Mouse (Mus musculus) erythroid progenitor cell, adult 5-6 weeks (primary cell): Measurements from ENCODE around the gene Kif14. TPM values are rescaled to one million over a fixed set of nuclear protein-coding genes. Genes with fewer than 3 reads are reported as not detected.

Source experiments
- ATAC-seq: replicated peaks from 2 replicates; pipeline ENCODE4 v1.8.0; 2016; ENCODE audit warnings: moderate number of reproducible peaks, mild to moderate bottlenecking, moderate TSS enrichment, inconsistent platforms; ENCODE audit not compliant: poor library complexity, low FRiP score, severe bottlenecking
- total RNA-seq, 2 experiments: library from RNA; stranded (forward) in 1 of 2; stranded (reverse) in 1 of 2; fragments of 150-400 nt in 1 of 2; fragments of 186-747, 209-891 nt in 1 of 2; gene quantifications; 2 replicates each; pipeline versions ENCODE4 v1.2.3 to v1.2.4; 2015 to 2017; ENCODE audit warnings: low replicate concordance in 2 of 2

Kif14 gene
- 144 and 159 TPM in 2 replicates for total RNA-seq (2015; ENCODE audit: low replicate concordance)
- total RNA-seq (2017; ENCODE audit: low replicate concordance) = 223 and 224 TPM in 2 replicates

DNA sequence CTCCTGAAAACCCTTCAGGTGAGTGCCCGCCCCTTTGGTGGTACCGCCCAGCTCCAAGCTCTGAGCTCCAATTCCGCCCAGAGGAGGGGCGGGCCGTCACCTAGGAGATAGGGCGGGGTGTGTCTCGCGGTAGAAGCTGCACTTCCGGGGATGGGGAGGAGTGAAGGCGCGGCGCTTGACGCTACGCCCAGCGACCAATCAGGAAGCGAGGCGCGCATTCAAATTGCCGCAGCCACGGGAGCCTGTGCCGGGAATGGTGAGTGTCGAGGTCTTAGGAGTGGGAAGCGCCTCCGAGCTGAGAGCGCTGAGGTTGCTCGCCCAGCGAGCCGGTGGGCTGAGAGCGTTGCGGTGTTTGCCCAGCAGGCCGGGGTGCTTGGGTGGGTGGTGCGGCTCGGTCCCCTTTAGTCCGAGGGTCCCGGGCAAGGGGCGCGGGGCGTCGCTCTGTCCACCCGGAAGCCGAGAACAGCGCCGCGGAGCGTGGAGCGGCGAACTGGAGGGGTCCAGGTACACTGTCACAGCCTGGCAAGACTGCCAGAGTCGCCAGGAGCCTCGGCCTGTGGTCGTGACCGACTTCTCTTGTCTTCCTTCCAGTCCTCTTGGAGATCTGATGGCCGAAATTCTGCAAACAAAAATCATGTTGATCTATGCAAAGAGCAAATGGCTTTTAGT, at the start of gene Kif14:
Gene Kif14 (plus strand): TSS at position 201 of the 669 bp plus-strand sequence.
- peak; percentile 99 for ATAC-seq

GRCm38 (mm10) chr1:136418393-136418792, 47.8 kb upstream of the Kif14 start:
- ATAC-seq = no peak

DNA sequence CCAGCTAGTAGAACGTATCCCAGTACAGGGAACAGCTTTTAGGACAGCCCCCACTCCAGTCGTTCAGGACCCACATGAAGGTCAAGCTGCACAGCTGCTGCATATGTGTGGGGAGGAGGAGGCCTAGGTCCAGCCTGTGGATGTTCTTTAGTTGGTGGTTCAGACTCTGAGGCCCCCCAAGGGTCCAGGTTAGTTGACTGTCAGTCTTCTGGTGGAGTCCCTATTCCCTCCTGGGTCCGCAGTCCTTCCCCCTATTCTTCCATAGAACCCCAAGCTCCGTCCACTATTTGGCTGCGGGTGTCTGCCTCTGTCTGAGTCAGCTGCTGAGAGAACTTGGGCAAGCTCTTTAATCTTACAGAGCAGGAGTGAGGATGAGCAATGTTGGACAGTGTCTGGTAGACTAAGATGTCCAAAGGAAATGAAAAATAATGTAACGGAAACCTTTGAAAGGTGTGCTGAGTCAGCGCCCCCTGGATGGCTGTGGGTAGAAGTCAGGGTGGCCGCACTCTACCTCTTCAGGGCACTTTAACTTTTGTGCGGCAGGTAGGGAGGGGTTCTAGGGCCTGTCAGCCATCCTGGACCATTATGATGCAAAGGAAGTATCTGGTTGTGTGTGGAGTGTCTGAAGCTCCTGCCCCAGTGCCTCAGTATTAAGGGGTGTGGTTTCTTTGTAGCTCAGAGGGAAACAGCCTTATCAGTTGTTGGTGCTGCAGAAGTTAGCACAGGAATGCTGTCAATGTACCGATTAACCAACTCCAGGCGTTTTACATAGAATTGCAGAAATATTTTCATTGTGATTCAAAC, 38.8 kb upstream of the Kif14 start:
- ATAC-seq = peak; percentile 96

DNA sequence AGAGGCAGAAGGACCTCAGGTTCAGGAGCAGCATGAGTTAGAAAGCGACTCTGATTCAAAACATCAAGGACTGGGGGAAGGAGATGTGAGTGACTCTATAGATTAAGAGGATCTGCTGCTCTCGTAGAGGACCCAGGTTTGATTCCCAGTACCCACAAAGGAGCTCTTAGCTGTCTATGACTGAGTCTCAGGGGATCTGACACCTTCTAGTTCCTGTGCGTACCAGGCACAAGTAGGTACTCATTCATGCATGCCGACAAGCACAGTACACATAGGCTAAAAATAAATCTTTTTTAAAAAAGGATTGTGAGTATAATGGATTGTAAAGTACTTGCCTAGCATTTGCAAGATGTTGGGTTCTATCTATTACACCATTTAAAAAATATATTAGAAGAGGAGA, 37.2 kb upstream of the Kif14 start:
- no peak for ATAC-seq

GRCm38 (mm10) chr1:136430126-136430818, 35.9 kb upstream of the Kif14 start:
- ATAC-seq = no peak

DNA sequence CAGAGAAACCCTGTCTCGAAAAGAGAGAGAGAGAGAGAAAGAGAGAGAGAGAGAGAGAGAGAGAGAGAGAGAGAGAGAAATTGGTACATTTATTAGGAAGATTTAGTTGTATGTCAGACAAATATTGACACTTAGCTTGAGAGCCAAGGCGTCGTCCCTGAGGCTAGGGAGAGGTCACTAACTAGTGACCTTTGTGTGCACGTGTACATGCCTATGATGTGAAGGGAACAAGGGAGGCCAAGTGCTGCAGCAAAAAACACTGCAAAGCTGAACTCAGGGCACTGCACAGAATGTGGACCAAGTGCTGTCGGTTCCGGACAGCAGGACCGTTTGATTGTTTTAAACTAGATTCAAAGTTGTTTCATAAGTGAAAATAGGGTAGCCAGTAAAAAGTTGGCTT, 25.4 kb upstream of the Kif14 start:
- no peak for ATAC-seq

- no peak for ATAC-seq
These were observed 23.3 kb upstream of the Kif14 start for GRCm38 (mm10) chr1:136442809-136443208.

DNA sequence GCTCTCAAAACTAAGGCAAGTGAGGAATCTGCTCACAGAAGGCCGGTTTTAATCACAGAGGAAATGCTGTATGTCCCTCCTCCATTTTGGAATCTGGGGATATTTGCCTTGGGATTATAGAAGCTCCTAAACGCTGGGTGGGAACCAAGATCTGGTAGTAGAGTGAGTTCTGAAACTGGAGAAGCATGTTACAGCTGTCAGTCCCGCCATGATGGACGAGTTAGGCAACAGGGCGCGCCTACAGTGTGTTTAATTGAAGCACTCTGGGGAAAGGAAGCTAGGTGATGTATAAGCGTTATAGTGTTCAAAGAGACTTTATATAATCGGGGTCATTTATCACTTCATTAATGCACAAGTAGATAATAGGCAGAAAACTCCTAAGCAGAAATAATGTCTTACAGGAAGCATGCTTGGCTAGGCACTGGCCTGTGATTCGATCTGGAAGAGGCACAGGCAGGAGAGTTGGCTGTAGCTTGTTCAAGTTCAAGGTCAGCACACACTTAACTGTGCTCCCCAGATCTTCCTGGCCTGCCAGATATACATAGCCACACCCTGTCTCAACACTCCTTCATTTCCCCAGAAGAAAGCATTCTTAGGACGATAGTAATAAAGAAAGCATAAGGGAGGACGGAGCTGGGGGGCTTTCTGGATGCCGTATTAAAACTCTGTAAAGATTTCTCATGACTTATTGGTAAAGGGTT, 21.4 kb upstream of the Kif14 start:
- peak; percentile 96 for ATAC-seq

DNA sequence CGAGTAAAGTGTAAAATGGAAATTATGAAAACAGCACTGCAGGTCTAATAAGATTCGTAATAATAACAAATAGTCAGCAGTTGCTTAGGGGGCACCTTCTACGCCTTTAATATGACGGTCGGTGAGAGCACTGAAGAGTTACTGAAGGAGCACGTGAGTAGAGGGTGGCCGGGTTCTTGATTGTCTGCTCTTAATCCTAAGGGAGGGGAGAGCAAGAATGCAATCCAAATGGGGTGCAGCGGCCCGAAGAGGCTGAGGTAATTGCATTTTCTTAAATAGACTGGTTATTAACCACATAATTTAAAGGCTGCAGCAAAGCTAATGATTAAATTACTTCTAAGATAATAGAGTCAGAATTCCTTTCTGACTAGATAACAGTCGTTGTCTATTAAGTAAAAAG, 19.2 kb upstream of the Kif14 start:
- ATAC-seq = no peak

- ATAC-seq = no peak
These were observed 18.8 kb upstream of the Kif14 start for GRCm38 (mm10) chr1:136447338-136447737.

DNA sequence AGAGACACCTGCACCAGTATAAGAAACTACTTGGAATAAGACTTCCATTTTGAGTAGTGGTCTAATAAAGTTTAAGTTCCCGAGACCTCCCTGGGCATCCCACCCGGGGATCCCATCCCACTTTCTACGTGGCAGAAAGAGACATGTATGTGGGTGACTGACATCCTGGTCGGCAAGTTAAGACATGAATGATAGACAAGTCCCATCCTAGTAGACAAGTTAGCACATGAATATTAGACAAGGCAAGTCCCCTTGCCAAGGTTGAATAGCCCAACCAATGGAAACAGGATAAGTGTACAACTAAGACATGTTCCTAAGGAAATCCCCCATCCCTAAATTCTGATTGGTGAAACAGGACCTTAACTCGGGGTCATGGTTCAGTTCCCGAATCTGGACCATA, 16.6 kb upstream of the Kif14 start:
- ATAC-seq = no peak

DNA sequence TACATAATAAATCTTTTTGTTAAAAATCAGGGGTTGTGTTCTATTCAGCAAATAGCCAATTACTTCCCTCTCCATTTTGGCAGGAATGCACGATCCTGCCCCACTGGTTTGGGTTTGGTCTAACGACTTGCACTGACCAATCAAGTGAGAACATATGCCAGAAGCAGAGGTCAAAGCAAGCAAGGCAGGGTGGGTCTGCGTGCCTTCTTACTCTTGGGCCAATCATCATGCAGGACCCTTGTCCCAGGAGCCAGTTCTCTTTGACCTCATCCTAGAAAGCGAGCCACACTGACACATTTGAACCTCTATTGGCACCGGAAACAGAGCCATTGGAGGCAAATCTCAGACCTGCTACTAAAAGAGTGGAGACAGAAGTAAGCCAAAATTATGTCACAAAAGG, 15.9 kb upstream of the Kif14 start:
- ATAC-seq = no peak

DNA sequence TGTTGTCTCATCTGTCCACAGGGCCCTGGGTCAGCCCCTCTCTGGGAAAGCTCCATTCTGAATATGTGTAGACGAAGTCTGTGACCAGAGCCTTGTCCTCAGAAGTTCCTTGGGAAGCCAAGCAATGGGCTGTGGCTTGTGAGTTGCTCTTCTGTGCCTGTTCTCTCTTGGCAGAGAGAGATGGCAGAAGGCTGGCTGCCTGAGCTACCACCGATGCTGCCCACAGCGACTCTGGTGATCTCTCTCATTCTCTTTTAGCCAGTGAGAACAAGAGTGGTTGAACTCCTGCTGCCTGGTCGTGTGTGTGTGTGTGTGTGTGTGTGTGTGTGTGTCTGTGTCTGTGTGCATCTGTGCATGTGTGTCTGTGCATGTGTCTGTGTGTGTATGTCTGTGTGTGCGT, 13.7 kb upstream of the Kif14 start:
- no peak for ATAC-seq

DNA sequence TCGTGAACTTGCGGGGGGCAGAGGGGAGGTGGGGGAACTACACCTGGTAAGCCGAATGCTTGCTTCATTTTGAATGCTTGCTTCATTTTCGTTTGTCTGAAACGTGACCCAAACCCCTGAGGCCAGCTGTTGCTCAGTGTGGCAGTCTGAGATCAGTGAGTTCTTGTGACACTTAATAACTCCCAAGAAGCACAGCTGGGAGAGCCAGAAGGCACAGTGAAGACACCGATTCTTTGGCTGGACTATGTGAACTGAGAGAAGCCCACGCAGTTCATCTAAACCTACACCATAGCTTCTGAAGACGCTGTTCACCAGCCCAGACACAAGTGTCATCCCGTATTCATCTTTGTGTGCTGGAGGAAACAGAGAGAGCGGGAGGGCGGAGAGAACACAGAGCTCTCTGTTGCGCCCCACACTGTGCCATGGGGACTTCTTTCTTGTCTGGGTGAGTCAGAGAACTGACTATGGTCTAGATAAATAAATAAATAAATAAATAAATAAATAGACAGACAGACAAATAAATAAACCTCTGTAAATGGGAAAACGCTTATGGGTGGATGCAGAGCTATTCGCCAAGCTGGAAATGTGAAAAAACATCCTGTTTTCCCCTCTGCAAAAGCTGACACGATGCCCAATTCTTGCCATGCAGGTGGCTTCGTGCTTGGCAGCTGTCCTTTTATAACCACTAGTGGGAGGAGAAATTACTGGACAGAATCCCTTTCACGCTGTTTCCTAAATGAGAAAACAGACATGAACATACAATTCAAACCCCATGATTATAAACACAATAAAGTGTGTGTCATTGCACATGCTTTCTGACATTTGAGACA, 10.2 kb upstream of the Kif14 start:
- no peak for ATAC-seq

- ATAC-seq = no peak
These were observed 9.4 kb upstream of the Kif14 start for GRCm38 (mm10) chr1:136456741-136457140.

GRCm38 (mm10) chr1:136457403-136457802, 8.7 kb upstream of the Kif14 start:
- ATAC-seq = no peak

DNA sequence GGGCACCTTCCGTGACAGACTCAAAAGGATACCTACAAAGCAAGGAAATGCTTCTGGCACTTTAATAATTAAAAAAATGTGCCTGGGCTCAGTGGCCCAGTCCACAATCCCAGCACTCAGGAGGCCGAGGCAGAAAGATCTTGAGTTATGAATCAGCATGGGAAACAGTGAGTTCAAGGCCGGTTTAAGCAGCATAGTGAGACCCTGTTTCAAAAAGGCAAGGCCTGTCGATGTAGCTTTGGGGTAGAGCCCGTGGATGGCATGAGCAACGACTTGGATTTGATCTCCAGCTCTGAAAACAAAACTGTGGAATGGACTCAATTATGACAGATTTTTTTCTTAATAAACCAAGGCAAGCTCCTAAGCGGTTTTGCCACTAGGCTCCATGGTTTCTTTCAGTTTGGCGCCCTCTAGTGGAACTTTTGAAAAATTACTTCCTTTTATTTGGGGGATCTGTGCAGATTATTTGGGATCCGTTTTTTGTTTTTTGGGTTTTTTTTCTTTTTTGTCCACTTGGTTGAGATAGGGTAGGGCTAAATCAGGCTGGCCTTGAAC, 7.4 kb upstream of the Kif14 start:
- ATAC-seq = peak; percentile 70; the same call in 1 of the 2 replicates

DNA sequence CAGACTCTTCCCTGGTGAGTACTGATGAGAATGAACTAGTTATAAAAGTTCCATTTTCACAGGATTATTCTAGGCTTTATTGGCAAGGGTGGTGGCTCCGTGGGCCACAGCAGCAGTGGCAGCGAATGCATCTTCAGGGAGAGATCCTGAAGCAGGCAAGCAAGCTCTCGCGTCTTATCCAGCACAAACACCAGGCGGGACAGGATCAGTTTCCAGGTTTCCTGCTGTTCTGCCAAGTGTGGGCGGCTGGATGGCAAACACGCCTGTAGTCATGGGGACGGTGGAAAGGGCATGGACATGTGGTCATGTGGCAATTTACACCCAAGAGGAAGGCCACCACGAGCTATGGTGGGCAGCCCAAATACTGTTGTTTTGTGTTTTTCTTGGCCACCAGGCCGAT, 3.7 kb upstream of the Kif14 start:
- ATAC-seq = no peak

DNA sequence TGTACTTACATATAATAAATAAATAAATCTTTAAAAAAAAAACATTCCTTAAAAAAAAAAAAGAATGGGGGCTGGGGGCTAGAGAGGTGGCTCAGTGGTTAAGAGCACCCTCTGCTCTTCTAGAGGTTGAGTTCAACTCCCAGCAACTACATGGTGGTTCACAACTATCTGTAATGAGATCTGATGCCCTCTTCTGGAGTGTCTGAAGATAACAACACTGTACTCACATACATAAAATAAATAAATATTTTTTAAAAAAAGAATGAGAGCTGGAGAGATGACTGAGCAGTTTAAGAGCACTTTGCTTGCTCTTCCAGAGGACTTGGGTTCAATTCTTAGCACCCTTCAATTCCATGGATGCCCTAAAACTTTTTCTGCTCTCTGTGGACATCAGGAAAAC, 975 bp upstream of the Kif14 start:
- no peak for ATAC-seq
